Mouse (Mus musculus): ENCODE results near the gene Klc4. TPM values are rescaled to one million over a fixed set of nuclear protein-coding genes. Genes with fewer than 3 reads are reported as not detected.

Gene Klc4
- total and polyA plus RNA-seq, 3 experiments, result 5.4 to 9.5 TPM; not detected in 1

DNA sequence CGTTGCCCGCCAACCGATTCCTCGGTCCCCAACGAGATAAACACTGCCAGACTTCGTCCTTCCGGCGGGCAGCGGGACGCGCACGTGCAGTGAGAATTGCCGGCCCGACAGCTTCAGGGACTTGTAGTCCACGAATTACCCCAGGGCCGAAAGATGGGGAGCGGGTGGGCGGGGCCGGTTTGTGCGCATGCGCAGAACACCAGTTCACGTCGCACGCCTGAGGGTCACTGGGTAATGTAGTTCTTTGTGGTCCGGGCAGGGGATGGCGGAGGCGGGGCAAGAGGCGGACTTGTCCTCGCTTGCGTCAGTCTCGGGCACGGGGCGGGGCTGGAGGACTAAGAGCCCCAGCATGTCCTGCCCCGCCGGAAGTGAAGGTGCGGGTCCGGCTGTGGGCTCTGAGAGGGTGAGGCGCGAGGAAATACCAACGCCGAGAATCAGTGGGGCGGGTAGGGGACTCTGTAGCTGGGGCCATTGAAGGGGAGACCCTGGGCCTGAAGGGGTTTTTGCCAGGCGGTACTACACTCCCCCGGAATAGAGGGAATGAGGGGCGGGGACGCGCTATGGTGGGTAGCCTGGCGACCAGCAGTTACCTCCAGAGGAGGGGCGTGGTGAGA lies 35.0 kb upstream of the Klc4 start, which contains the start of gene Klhdc3:
Gene Klhdc3, minus strand, starts transcription at position 155 of the 614 bp plus-strand sequence.
- H3K36me3 ChIP-seq (ENCODE audit: control insufficient read depth in 1 of 2, insufficient read depth in 2 of 2, low read length in 2 of 2), result peaks cover 0 to 13% of the 10 kb centered on the region in 2 experiments; a peak in 2 of 4 replicates

DNA sequence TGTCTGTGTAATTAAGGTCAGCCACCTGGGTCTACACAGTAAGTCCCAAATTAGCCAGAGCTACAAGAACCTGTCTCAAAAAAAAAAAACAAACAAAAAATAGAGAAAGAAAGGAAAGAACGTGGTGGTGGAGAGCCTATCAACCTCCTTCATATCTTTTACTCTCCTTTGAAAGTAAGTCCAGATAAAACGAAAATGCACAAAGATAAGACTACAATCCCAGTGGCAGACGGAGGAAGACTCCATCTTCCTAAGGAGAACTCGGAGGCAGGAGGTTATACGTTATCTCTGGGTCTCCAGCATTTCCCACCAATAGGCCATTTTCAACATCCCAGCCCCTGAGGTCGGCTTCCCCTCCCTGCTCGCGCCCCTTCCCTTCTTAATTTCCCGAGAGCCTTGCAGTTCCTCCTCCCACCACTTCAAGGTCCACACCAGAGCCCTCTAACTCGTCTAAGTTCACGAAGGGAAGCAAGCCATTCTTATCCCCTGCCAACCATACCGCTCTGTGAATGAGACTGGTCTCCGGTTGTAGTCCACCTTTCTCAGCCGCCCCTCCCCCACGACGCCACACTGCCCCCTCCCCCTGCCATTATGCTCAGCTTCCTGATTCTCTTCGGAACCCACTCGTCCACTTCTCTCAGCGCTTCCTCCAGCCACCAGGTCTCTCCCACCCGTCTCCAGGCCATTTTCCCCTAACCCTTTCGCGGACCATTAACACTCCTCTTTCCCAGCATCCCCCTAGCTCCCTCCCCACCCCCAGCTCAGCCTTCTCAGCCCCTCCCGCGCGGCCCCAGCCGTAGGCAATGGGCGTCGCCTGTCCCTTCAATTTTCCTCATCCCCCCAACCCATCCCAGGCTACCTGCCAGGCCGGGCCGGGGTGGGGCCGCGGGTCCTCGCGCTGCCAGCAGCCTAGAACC lies 34.3 kb upstream of the Klc4 start:
- peak; percentile 70 for DNase-seq (ENCODE audit: low read depth, low spot score)
- Histone ChIP-seq H3K79me2 (ENCODE audit: control insufficient read depth, insufficient read depth, low read length, poor library complexity) (peaks cover 35% of the 10 kb centered on the region), H3K36me3 (ENCODE audit: control insufficient read depth in 1 of 2, insufficient read depth in 2 of 2, low read length in 2 of 2) (peaks cover 0 to 15% of the 10 kb centered on the region in 2 experiments; a peak in 2 of 4 replicates), H3K27me3 (ENCODE audit: control insufficient read depth in 1 of 2, insufficient read depth in 2 of 2, low read length in 2 of 2) (no peaks in the 10 kb centered on the region), H3K4me1 (ENCODE audit: control insufficient read depth in 1 of 2, insufficient read depth in 2 of 2, low read length in 2 of 2) (peaks cover 2 to 9% of the 10 kb centered on the region in 2 experiments; a peak in 3 of 4 replicates), H3K9me3 (replicated peaks; ENCODE audit: insufficient read depth, low read length) (no peaks in the 10 kb centered on the region), H3K4me3 (ENCODE audit: control insufficient read depth in 1 of 2, insufficient read depth in 1 of 2, low read depth in 2 of 2, low read length in 2 of 2) (peak overlapping the region; percentile 80 to 93), H3K27ac (ENCODE audit: control insufficient read depth, low read depth, low read length) (peak overlapping the region; percentile 86), H3K9ac (ENCODE audit: control insufficient read depth, low read depth, low read length, poor library complexity, severe bottlenecking) (peak overlapping the region; percentile 95)
- TF ChIP-seq MAX (IDR thresholded peaks at IDR 0.05; ENCODE audit: low read length) (peak; percentile 35; the same call in 1 of the 2 replicates), TCF12 (IDR thresholded peaks at IDR 0.05; ENCODE audit: low read depth, low read length) (0 out of 2 replicates have a peak, but pooled peaks have one; percentile 18), CHD2 (IDR thresholded peaks at IDR 0.05; ENCODE audit: low read length) (peak; percentile 55), MYB (IDR thresholded peaks at IDR 0.05; ENCODE audit: low read depth, low read length) (0 out of 2 replicates have a peak, but pooled peaks have one; percentile 12), UBTF (IDR thresholded peaks at IDR 0.05; ENCODE audit: borderline replicate concordance, insufficient read depth, low read depth, low read length) (no peak), GATA1 (IDR thresholded peaks at IDR 0.05; ENCODE audit: low read depth, low read length) (peak; percentile 85), MAFK (IDR thresholded peaks at IDR 0.05; ENCODE audit: borderline replicate concordance, low read depth, low read length) (no peak), ETS1 (IDR thresholded peaks at IDR 0.05; ENCODE audit: low read depth, low read length) (peak; percentile 49; the same call in 1 of the 2 replicates), EP300 (IDR thresholded peaks at IDR 0.05; ENCODE audit: low read depth in 1 of 2, low read length in 2 of 2) (peak; percentile 51 to 53), RCOR1 (IDR thresholded peaks at IDR 0.05; ENCODE audit: low read depth, low read length) (peak; percentile 38; the same call in 1 of the 2 replicates), POLR2A (IDR thresholded peaks at IDR 0.05; ENCODE audit: control insufficient read depth in 1 of 2, insufficient read depth in 1 of 2, low read depth in 1 of 2, low read length in 2 of 2, poor library complexity in 1 of 2) (peak in 1 of 2 experiments; percentile 42; a peak in 2 of 4 replicates), SIN3A (IDR thresholded peaks at IDR 0.05; ENCODE audit: low read length) (0 out of 2 replicates have a peak, but pooled peaks have one; percentile 5), HCFC1 (IDR thresholded peaks at IDR 0.05; ENCODE audit: low read depth, low read length) (no peak), MXI1 (IDR thresholded peaks at IDR 0.05; ENCODE audit: low read depth, low read length) (peak; percentile 32), ZMIZ1 (IDR thresholded peaks at IDR 0.05; ENCODE audit: low read depth, low read length) (peak; percentile 46; the same call in 1 of the 2 replicates), KAT2A (conservative IDR thresholded peaks at IDR 0.05; ENCODE audit: low read depth, low read length) (no peak), USF1 (IDR thresholded peaks at IDR 0.05; ENCODE audit: low read depth, low read length) (no peak), MAZ (IDR thresholded peaks at IDR 0.05; ENCODE audit: low read depth, low read length) (peak; percentile 64; the same call in 1 of the 2 replicates)

More for the DNA sequence above, 35.0 kb upstream of the Klc4 start, which contains the start of gene Klhdc3:
- peak within 1 kb of the TSS; percentile 95 for H3K9ac ChIP-seq (ENCODE audit: control insufficient read depth, low read depth, low read length, poor library complexity, severe bottlenecking)
- peak within 1 kb of the TSS; percentile 86 for H3K27ac ChIP-seq (ENCODE audit: control insufficient read depth, low read depth, low read length)
- peaks cover 35% of the 10 kb centered on the region for H3K79me2 ChIP-seq (ENCODE audit: control insufficient read depth, insufficient read depth, low read length, poor library complexity)
- no peaks in the 10 kb centered on the region for H3K27me3 ChIP-seq (ENCODE audit: control insufficient read depth in 1 of 2, insufficient read depth in 2 of 2, low read length in 2 of 2)
- peak; percentile 100 for DNase-seq (ENCODE audit: low read depth, low spot score)
- TF ChIP-seq RAD21 (IDR thresholded peaks at IDR 0.05; ENCODE audit: low read depth, low read length), result no peak
- peak; percentile 57 for TF ChIP-seq ZMIZ1 (IDR thresholded peaks at IDR 0.05; ENCODE audit: low read depth, low read length)
- TF ChIP-seq MAZ (IDR thresholded peaks at IDR 0.05; ENCODE audit: low read depth, low read length), result 0 out of 2 replicates have a peak, but pooled peaks have one; percentile 17
- TF ChIP-seq MAFK (IDR thresholded peaks at IDR 0.05; ENCODE audit: borderline replicate concordance, low read depth, low read length), result no peak
- peak; percentile 90 for TF ChIP-seq MXI1 (IDR thresholded peaks at IDR 0.05; ENCODE audit: low read depth, low read length)
- peak; percentile 79; the same call in 1 of the 2 replicates for TF ChIP-seq KAT2A (conservative IDR thresholded peaks at IDR 0.05; ENCODE audit: low read depth, low read length)
- TF ChIP-seq NRF1 (IDR thresholded peaks at IDR 0.05; ENCODE audit: insufficient read depth, low read depth, low read length, poor library complexity, severe bottlenecking), result peak; percentile 84
- peak; percentile 72 for TF ChIP-seq NELFE (IDR thresholded peaks at IDR 0.05; ENCODE audit: low read depth, low read length)
- TF ChIP-seq POLR2AphosphoS2 (IDR thresholded peaks at IDR 0.05; ENCODE audit: low read length), result peak; percentile 70; the same call in 1 of the 2 replicates
- TF ChIP-seq TBP (IDR thresholded peaks at IDR 0.05; ENCODE audit: low read depth, low read length), result peak; percentile 11; the same call in 1 of the 2 replicates
- TF ChIP-seq TCF12 (IDR thresholded peaks at IDR 0.05; ENCODE audit: low read depth, low read length), result peak; percentile 53; the same call in 1 of the 2 replicates
- 0 out of 2 replicates have a peak, but pooled peaks have one; percentile 9 for TF ChIP-seq MYC (IDR thresholded peaks at IDR 0.05; ENCODE audit: low read depth, low read length)
- TF ChIP-seq MAX (IDR thresholded peaks at IDR 0.05; ENCODE audit: low read length), result peak; percentile 72; the same call in 1 of the 2 replicates
- TF ChIP-seq POLR2A (IDR thresholded peaks at IDR 0.05; ENCODE audit: control insufficient read depth in 1 of 2, insufficient read depth in 1 of 2, low read depth in 1 of 2, low read length in 2 of 2, poor library complexity in 1 of 2), result peak; percentile 34 to 68; a peak in 3 of 4 replicates
- TF ChIP-seq HCFC1 (IDR thresholded peaks at IDR 0.05; ENCODE audit: low read depth, low read length), result peak; percentile 98
- TF ChIP-seq BHLHE40 (IDR thresholded peaks at IDR 0.05; ENCODE audit: borderline replicate concordance, low read depth, low read length), result peak; percentile 90
- peak; percentile 42 for TF ChIP-seq ELF1 (IDR thresholded peaks at IDR 0.05; ENCODE audit: low read depth, low read length)
- TF ChIP-seq MYB (IDR thresholded peaks at IDR 0.05; ENCODE audit: low read depth, low read length), result no peak
- no peak for TF ChIP-seq ZC3H11A (IDR thresholded peaks at IDR 0.05; ENCODE audit: low read depth, low read length)
- peak; percentile 89 for TF ChIP-seq SIN3A (IDR thresholded peaks at IDR 0.05; ENCODE audit: low read length)
- TF ChIP-seq USF1 (IDR thresholded peaks at IDR 0.05; ENCODE audit: low read depth, low read length), result peak; percentile 55
- TF ChIP-seq E2F4 (IDR thresholded peaks at IDR 0.05; ENCODE audit: borderline replicate concordance, low read depth, low read length), result no peak
- H3K4me3 ChIP-seq (ENCODE audit: control insufficient read depth in 1 of 2, insufficient read depth in 1 of 2, low read depth in 2 of 2, low read length in 2 of 2), result peak within 1 kb of the TSS; percentile 80 to 93
- H3K9me3 ChIP-seq (replicated peaks; ENCODE audit: insufficient read depth, low read length), result no peaks in the 10 kb centered on the region
- H3K4me1 ChIP-seq (ENCODE audit: control insufficient read depth in 1 of 2, insufficient read depth in 2 of 2, low read length in 2 of 2), result peaks cover 2 to 9% of the 10 kb centered on the region in 2 experiments; a peak in 3 of 4 replicates
